Mouse (Mus musculus): ENCODE measurements around the gene Prss56.

- TF ChIP-seq CTCF (IDR thresholded peaks at IDR 0.05; ENCODE audit: low read depth) (no peak), EP300 (optimal IDR thresholded peaks at IDR 0.05) (no peak)
These were observed 12.7 kb upstream of the Prss56 start for GRCm38 (mm10) chr1:87170458-87170857.
